Mouse (Mus musculus): ENCODE results near the gene Utp14b.

- TF ChIP-seq POLR2A (IDR thresholded peaks at IDR 0.05; ENCODE audit: borderline replicate concordance, insufficient read depth, low read length), result no peak
- no peak for TF ChIP-seq CTCF (IDR thresholded peaks at IDR 0.05; ENCODE audit: borderline replicate concordance, insufficient read depth, low read depth, low read length)
Measured at GRCm38 (mm10) chr1:78612959-78613358, 44.9 kb upstream of the Utp14b start.

Data from cerebellum, adult 2 months (tissue).